Mouse (Mus musculus) limb, embryonic 14.5 days (tissue): ENCODE measurements at regions not wholly inside any gene's neighbourhood (a gene's known extent, or its start where the extent isn't known, plus 50 kb on each side); places are given as distances from the start of the nearest gene placed in this dataset.

Experiments used
- ATAC-seq: fragments of 200-750 bp; cut with Nextera tagmentation; 2 replicates; pipeline ENCODE4 v1.8.0; 2017; ENCODE audit warnings: low read depth, moderate number of reproducible peaks, moderate TSS enrichment; ENCODE audit not compliant: low FRiP score
- DNase-seq: peaks from one replicate; pipeline ENCODE4 v3.0.0-alpha.2; 2015; ENCODE audit warnings: low spot score
- H3K27ac ChIP-seq: fragments of 300-500 bp; sonication (generic); replicated peaks from 2 replicates; pipeline ENCODE4 v1.5.1; 2014; ENCODE audit warnings: low read depth, mild to moderate bottlenecking, low read length, moderate library complexity, mixed read lengths
- H3K27me3 ChIP-seq: fragments of 300-500 bp; sonication (generic); 2 replicates; pipeline ENCODE4 v1.6.1; 2014; ENCODE audit warnings: low read length, mixed read lengths; ENCODE audit not compliant: control insufficient read depth, insufficient read depth
- H3K36me3 ChIP-seq: fragments of 300-500 bp; sonication (generic); 2 replicates; pipeline ENCODE4 v1.6.1; 2014; ENCODE audit warnings: mild to moderate bottlenecking, low read length, moderate library complexity, mixed read lengths; ENCODE audit not compliant: control insufficient read depth, insufficient read depth
- H3K4me1 ChIP-seq: fragments of 300-500 bp; sonication (generic); 2 replicates; pipeline ENCODE4 v1.6.1; 2014; ENCODE audit warnings: antibody characterized with exemption, low read length, mixed read lengths; ENCODE audit not compliant: control insufficient read depth, insufficient read depth
- H3K4me2 ChIP-seq: fragments of 300-500 bp; sonication (generic); replicated peaks from 2 replicates; pipeline ENCODE4 v1.6.1; 2014; ENCODE audit warnings: low read depth, mild to moderate bottlenecking, low read length, moderate library complexity; ENCODE audit not compliant: severe bottlenecking
- H3K4me3 ChIP-seq: fragments of 300-500 bp; sonication (generic); replicated peaks from 2 replicates; pipeline ENCODE4 v1.5.1; 2014; ENCODE audit warnings: low read length
- H3K9ac ChIP-seq: fragments of 300-500 bp; sonication (generic); 2 replicates; pipeline ENCODE4 v1.6.1; 2014; ENCODE audit warnings: mild to moderate bottlenecking, low read depth, low read length, moderate library complexity; ENCODE audit not compliant: severe bottlenecking
- H3K9me3 ChIP-seq: fragments of 300-500 bp; sonication (generic); 2 replicates; pipeline ENCODE4 v1.6.1; 2016; ENCODE audit warnings: low read length; ENCODE audit not compliant: control insufficient read depth
- POLR2A ChIP-seq: fragments of 200-500 bp; IDR thresholded peaks from 2 replicates; pipeline ENCODE4 v1.8.0; 2012; ENCODE audit warnings: inconsistent platforms, mild to moderate bottlenecking, moderate library complexity, borderline replicate concordance; ENCODE audit not compliant: insufficient read depth, insufficient read length; ENCODE audit errors: extremely low read depth
- WGBS: fragments of 180-500 bp; shearing (Covaris S2); extraction: QIAGEN DNeasy Blood & Tissue Kit; methylation state at CpG from one replicate; pipeline ENCODE4 v1.1.7; 2014; 5-methylcytosine and 5-hydroxymethylcytosine counted together

GRCm38 (mm10) chr13:26457487-26458253 lies 312.3 kb downstream of the Hdgfl1 start:
- no peaks in the 10 kb centered on the region for H3K9me3 ChIP-seq
- no peaks in the 10 kb centered on the region for H3K27me3 ChIP-seq
- no peak overlapping the region for H3K27ac ChIP-seq
- DNase-seq (no peak), ATAC-seq (no peak)
- WGBS: 58% methylated on average over 4 of the region's 4 CpGs
- no peak overlapping the region for H3K4me2 ChIP-seq
- no peak for TF ChIP-seq POLR2A
- H3K36me3 ChIP-seq: no peaks in the 10 kb centered on the region
- H3K4me3 ChIP-seq: no peak overlapping the region
- H3K4me1 ChIP-seq: no peaks in the 10 kb centered on the region
- no peak overlapping the region for H3K9ac ChIP-seq

DNA sequence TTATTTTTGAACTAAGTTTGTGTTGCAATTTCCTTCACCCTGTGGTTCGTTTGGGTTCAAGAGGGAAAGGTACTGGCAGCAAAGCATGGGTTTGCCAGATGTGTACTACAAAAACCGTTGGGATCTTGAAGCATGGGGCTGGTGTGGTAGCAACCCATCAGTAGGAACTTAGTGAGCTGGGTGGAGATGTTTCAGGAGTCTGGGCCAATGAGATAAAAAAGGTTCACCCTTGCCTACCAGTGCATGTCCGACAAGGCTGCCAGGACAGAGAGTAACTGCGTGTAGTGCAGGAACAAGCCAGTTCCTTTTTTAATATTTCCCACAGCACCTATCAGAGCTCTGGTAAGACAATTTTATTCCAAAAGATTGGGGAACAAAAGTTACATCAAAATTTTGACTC lies 343.3 kb downstream of the Hdgfl1 start:
- Histone ChIP-seq H3K4me1 (no peaks in the 10 kb centered on the region), H3K4me2 (no peak overlapping the region), H3K9me3 (no peaks in the 10 kb centered on the region), H3K36me3 (no peaks in the 10 kb centered on the region), H3K27ac (no peak overlapping the region), H3K4me3 (no peak overlapping the region), H3K9ac (no peak overlapping the region), H3K27me3 (no peaks in the 10 kb centered on the region)
- ATAC-seq (no peak), DNase-seq (no peak)
- no peak for TF ChIP-seq POLR2A
- WGBS: 74% methylated on average over 4 of the region's 4 CpGs

- Histone ChIP-seq H3K4me1 (no peaks in the 10 kb centered on the region), H3K4me3 (no peak overlapping the region), H3K27ac (no peak overlapping the region), H3K36me3 (no peaks in the 10 kb centered on the region), H3K4me2 (no peak overlapping the region), H3K9ac (no peak overlapping the region), H3K9me3 (no peaks in the 10 kb centered on the region), H3K27me3 (no peaks in the 10 kb centered on the region)
- DNase-seq (no peak), ATAC-seq (no peak)
- TF ChIP-seq POLR2A: no peak
- 46% methylated on average over 1 of the region's 1 CpGs for WGBS
Observed at GRCm38 (mm10) chr13:26424513-26424912, 345.5 kb downstream of the Hdgfl1 start.

- Histone ChIP-seq H3K27me3 (no peaks in the 10 kb centered on the region), H3K36me3 (no peaks in the 10 kb centered on the region), H3K9me3 (no peaks in the 10 kb centered on the region), H3K9ac (no peak overlapping the region), H3K4me1 (no peaks in the 10 kb centered on the region), H3K4me2 (no peak overlapping the region), H3K27ac (no peak overlapping the region), H3K4me3 (no peak overlapping the region)
- TF ChIP-seq POLR2A: no peak
- DNase-seq (no peak), ATAC-seq (no peak)
Observed at GRCm38 (mm10) chr13:26405757-26406156, 364.2 kb downstream of the Hdgfl1 start.

- Histone ChIP-seq H3K4me2 (no peak overlapping the region), H3K9ac (no peak overlapping the region), H3K27ac (no peak overlapping the region), H3K36me3 (no peaks in the 10 kb centered on the region), H3K4me3 (no peak overlapping the region), H3K27me3 (no peaks in the 10 kb centered on the region), H3K4me1 (no peaks in the 10 kb centered on the region), H3K9me3 (no peaks in the 10 kb centered on the region)
- ATAC-seq (no peak), DNase-seq (no peak)
- WGBS: 80% methylated on average over 2 of the region's 2 CpGs
- no peak for TF ChIP-seq POLR2A
Observed at GRCm38 (mm10) chr13:26404707-26405106, 365.3 kb downstream of the Hdgfl1 start.
